Mouse (Mus musculus): ENCODE data around the gene Pip5k1c.

GRCm38 (mm10) chr10:81284719-81285118 lies 8.0 kb upstream of the Pip5k1c start:
- TF ChIP-seq CTCF (IDR thresholded peaks at IDR 0.05; ENCODE audit: insufficient read depth, low read length) (no peak), POLR2A (IDR thresholded peaks at IDR 0.05; ENCODE audit: borderline replicate concordance, extremely low read depth, low read depth, low read length) (no peak)

Data from lung, adult 2 months (tissue).